Mouse (Mus musculus): ENCODE results near the gene Tnni3k. TPM values are rescaled to one million over a fixed set of nuclear protein-coding genes. Genes with fewer than 3 reads are reported as not detected.
A peak's percentile ranks its signal among the peaks of the same experiment; 100 is the strongest.

The Tnni3k gene
- polyA plus RNA-seq, 1 experiment from 2014 or later: 0.09 TPM

DNA sequence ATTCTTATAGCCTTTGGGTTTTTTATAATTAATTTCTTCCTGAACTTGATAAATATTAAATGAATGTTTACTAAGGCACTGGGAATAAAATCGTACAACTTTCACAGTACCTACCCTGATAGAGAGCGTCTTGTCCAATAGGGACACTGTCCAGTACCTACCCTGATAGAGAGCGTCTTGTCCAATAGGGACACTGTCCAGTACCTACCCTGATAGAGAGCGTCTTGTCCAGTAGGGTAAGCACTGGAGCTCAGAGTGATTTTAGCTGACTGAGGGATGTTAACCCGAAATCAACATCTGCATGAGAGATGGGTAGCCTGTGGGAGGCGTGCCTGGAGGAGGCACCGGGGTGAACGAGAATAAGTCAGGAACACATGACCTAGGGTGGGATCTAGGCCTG, 130.3 kb downstream of the Tnni3k start:
- WGBS: 91% methylated on average over 8 of the region's 8 CpGs
- Histone ChIP-seq H3K4me3 (no peak overlapping the region), H3K4me2 (no peak overlapping the region), H3K27ac (no peak overlapping the region), H3K9me3 (no peaks in the 10 kb centered on the region), H3K27me3 (replicated peaks) (no peaks in the 10 kb centered on the region), H3K4me1 (peaks cover 16% of the 10 kb centered on the region), H3K36me3 (replicated peaks) (no peaks in the 10 kb centered on the region), H3K9ac (no peak overlapping the region)
- no peak for ATAC-seq (replicated peaks)

GRCm38 (mm10) chr3:154915566-154915965, 139.6 kb downstream of the Tnni3k start:
- no peaks in the 10 kb centered on the region for H3K9me3 ChIP-seq
- WGBS: 81% methylated on average over 1 of the region's 1 CpGs
- no peaks in the 10 kb centered on the region; the same call in 1 of the 2 replicates for H3K4me1 ChIP-seq
- no peak overlapping the region for H3K27ac ChIP-seq
- H3K27me3 ChIP-seq (replicated peaks): no peaks in the 10 kb centered on the region
- no peak for ATAC-seq (replicated peaks)
- no peak overlapping the region for H3K9ac ChIP-seq
- no peak overlapping the region for H3K4me3 ChIP-seq
- no peak overlapping the region for H3K4me2 ChIP-seq
- H3K36me3 ChIP-seq (replicated peaks): no peaks in the 10 kb centered on the region

GRCm38 (mm10) chr3:154913641-154914040, 141.6 kb downstream of the Tnni3k start:
- Histone ChIP-seq H3K36me3 (replicated peaks) (no peaks in the 10 kb centered on the region), H3K4me1 (no peaks in the 10 kb centered on the region; the same call in 1 of the 2 replicates), H3K4me2 (no peak overlapping the region), H3K9ac (no peak overlapping the region), H3K9me3 (no peaks in the 10 kb centered on the region), H3K27ac (no peak overlapping the region), H3K27me3 (replicated peaks) (no peaks in the 10 kb centered on the region), H3K4me3 (no peak overlapping the region)
- ATAC-seq (replicated peaks): no peak; the same call in 1 of the 2 replicates
- 54% methylated on average over 6 of the region's 6 CpGs for WGBS

GRCm38 (mm10) chr3:154896737-154897136, 158.5 kb downstream of the Tnni3k start:
- H3K4me2 ChIP-seq: no peak overlapping the region
- no peaks in the 10 kb centered on the region for H3K27me3 ChIP-seq (replicated peaks)
- no peaks in the 10 kb centered on the region for H3K36me3 ChIP-seq (replicated peaks)
- 77% methylated on average over 7 of the region's 7 CpGs for WGBS
- H3K4me3 ChIP-seq: no peak overlapping the region
- H3K27ac ChIP-seq: no peak overlapping the region
- no peaks in the 10 kb centered on the region for H3K9me3 ChIP-seq
- no peak for ATAC-seq (replicated peaks)
- H3K9ac ChIP-seq: no peak overlapping the region
- no peaks in the 10 kb centered on the region for H3K4me1 ChIP-seq

- Histone ChIP-seq H3K4me1 (no peaks in the 10 kb centered on the region), H3K9ac (no peak overlapping the region), H3K4me3 (no peak overlapping the region), H3K27ac (no peak overlapping the region), H3K27me3 (replicated peaks) (no peaks in the 10 kb centered on the region), H3K9me3 (no peaks in the 10 kb centered on the region), H3K36me3 (replicated peaks) (no peaks in the 10 kb centered on the region), H3K4me2 (no peak overlapping the region)
- 91% methylated on average over 3 of the region's 3 CpGs for WGBS
- no peak for ATAC-seq (replicated peaks)
Measured at GRCm38 (mm10) chr3:154893225-154893624, 162.0 kb downstream of the Tnni3k start.

- Histone ChIP-seq H3K4me2 (peak overlapping the region; percentile 12; the same call in 1 of the 2 replicates), H3K27ac (no peak overlapping the region), H3K27me3 (replicated peaks) (no peaks in the 10 kb centered on the region), H3K9me3 (no peaks in the 10 kb centered on the region), H3K4me3 (no peak overlapping the region), H3K4me1 (peaks cover 10% of the 10 kb centered on the region; the same call in 1 of the 2 replicates), H3K9ac (no peak overlapping the region), H3K36me3 (replicated peaks) (no peaks in the 10 kb centered on the region)
- WGBS: 21% methylated on average over 5 of the region's 5 CpGs
- peak; percentile 82; the same call in 1 of the 2 replicates for ATAC-seq (replicated peaks)
Measured at GRCm38 (mm10) chr3:154885452-154885851, 169.8 kb downstream of the Tnni3k start.

DNA sequence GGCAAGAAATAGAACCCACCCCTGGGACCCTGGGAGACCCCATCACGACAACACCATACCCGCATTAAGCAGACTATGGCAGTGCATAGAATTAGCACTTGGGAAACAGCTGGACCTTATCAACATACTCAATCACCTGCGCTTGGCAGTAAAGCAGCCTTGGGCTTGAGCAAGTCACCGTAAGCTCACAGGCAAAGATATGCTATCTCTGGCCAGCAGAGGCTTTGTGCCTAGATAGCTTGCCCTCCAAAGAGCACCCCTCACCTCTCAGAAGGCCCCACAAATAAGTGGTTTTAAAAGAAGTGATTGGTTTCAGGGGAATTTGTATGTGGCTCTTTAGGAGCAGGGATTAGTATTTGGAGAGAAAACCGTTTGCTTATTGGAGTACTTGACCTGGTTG, 170.2 kb downstream of the Tnni3k start:
- Histone ChIP-seq H3K9me3 (no peaks in the 10 kb centered on the region), H3K36me3 (replicated peaks) (no peaks in the 10 kb centered on the region), H3K4me3 (no peak overlapping the region), H3K4me1 (peaks cover 10% of the 10 kb centered on the region; the same call in 1 of the 2 replicates), H3K27ac (no peak overlapping the region), H3K27me3 (replicated peaks) (no peaks in the 10 kb centered on the region), H3K4me2 (no peak overlapping the region), H3K9ac (no peak overlapping the region)
- WGBS: 36% methylated on average over 5 of the region's 5 CpGs
- peak; percentile 29; the same call in 1 of the 2 replicates for ATAC-seq (replicated peaks)

GRCm38 (mm10) chr3:154881428-154881986, 173.7 kb downstream of the Tnni3k start:
- H3K4me1 ChIP-seq: peaks cover 10% of the 10 kb centered on the region; the same call in 1 of the 2 replicates
- H3K9me3 ChIP-seq: no peaks in the 10 kb centered on the region
- no peaks in the 10 kb centered on the region for H3K36me3 ChIP-seq (replicated peaks)
- no peak overlapping the region for H3K4me2 ChIP-seq
- no peak overlapping the region for H3K27ac ChIP-seq
- no peak for ATAC-seq (replicated peaks)
- H3K4me3 ChIP-seq: no peak overlapping the region
- H3K9ac ChIP-seq: no peak overlapping the region
- no peaks in the 10 kb centered on the region for H3K27me3 ChIP-seq (replicated peaks)
- WGBS: 66% methylated on average over 2 of the region's 2 CpGs

DNA sequence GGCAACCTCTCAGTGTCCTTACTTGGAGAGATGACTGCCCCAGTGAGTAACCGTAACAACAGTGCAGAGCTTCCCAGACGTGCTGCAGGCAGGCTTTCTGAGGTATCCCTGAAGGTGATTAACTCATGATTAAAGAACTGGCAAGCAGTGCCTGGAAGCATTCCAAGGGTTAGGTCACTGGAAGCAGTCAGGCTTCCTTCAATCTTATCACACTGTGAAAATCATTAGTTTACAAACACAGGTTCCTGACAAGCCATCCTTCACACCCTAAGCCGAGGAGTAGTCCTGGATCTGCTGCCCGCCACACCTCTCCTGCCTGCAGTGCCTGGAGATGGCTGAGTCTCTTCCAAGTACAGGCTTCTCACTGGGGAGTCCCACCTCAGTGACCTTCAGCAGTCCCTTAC, 174.7 kb downstream of the Tnni3k start:
- Histone ChIP-seq H3K27ac (no peak overlapping the region), H3K9ac (no peak overlapping the region), H3K4me3 (no peak overlapping the region), H3K27me3 (replicated peaks) (no peaks in the 10 kb centered on the region), H3K9me3 (no peaks in the 10 kb centered on the region), H3K4me2 (no peak overlapping the region), H3K4me1 (peaks cover 8% of the 10 kb centered on the region; the same call in 1 of the 2 replicates), H3K36me3 (replicated peaks) (no peaks in the 10 kb centered on the region)
- ATAC-seq (replicated peaks): no peak
- 51% methylated on average over 4 of the region's 4 CpGs for WGBS

GRCm38 (mm10) chr3:154880108-154880507, 175.1 kb downstream of the Tnni3k start:
- 73% methylated on average over 5 of the region's 5 CpGs for WGBS
- H3K4me1 ChIP-seq: peaks cover 3% of the 10 kb centered on the region; the same call in 1 of the 2 replicates

DNA sequence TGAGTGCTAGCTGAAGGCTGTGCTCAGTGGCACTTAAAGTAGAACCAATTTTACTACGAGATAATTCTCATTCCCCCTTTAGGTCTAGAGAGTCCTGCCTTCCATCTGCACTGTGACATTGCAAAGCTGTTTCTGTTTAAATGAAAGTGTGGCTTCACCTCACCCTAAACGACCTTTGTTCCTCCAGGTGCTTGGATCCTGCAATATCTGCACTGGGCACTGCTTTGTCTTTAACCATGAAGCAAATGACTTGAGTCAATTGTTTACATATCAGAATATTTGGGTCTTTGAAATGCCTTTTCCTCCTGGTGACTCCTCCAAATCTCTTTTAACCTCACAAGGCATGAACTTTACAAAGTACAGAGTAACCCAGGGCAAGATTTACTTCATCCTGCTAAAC, 175.7 kb downstream of the Tnni3k start:
- Histone ChIP-seq H3K27ac (no peak overlapping the region), H3K9me3 (no peaks in the 10 kb centered on the region), H3K4me1 (peaks cover 3% of the 10 kb centered on the region; the same call in 1 of the 2 replicates), H3K27me3 (replicated peaks) (no peaks in the 10 kb centered on the region), H3K36me3 (replicated peaks) (no peaks in the 10 kb centered on the region), H3K9ac (no peak overlapping the region), H3K4me3 (no peak overlapping the region), H3K4me2 (no peak overlapping the region)
- 58% methylated on average over 2 of the region's 2 CpGs for WGBS
- no peak for ATAC-seq (replicated peaks)

More at GRCm38 (mm10) chr3:154880108-154880507, 175.1 kb downstream of the Tnni3k start:
- H3K27me3 ChIP-seq (replicated peaks): no peaks in the 10 kb centered on the region
- ATAC-seq (replicated peaks): no peak
- H3K4me3 ChIP-seq: no peak overlapping the region
- H3K27ac ChIP-seq: no peak overlapping the region
- no peaks in the 10 kb centered on the region for H3K9me3 ChIP-seq
- H3K9ac ChIP-seq: no peak overlapping the region
- no peak overlapping the region for H3K4me2 ChIP-seq
- H3K36me3 ChIP-seq (replicated peaks): no peaks in the 10 kb centered on the region

- H3K36me3 ChIP-seq (replicated peaks): no peaks in the 10 kb centered on the region
- H3K27me3 ChIP-seq (replicated peaks): no peaks in the 10 kb centered on the region
- ATAC-seq (replicated peaks): no peak
- no peak overlapping the region for H3K27ac ChIP-seq
- 97% methylated on average over 1 of the region's 1 CpGs for WGBS
- peaks cover 3% of the 10 kb centered on the region; the same call in 1 of the 2 replicates for H3K4me1 ChIP-seq
- no peak overlapping the region for H3K4me2 ChIP-seq
- no peak overlapping the region for H3K9ac ChIP-seq
- no peaks in the 10 kb centered on the region for H3K9me3 ChIP-seq
- H3K4me3 ChIP-seq: no peak overlapping the region
Measured at GRCm38 (mm10) chr3:154879080-154879479, 176.1 kb downstream of the Tnni3k start.

DNA sequence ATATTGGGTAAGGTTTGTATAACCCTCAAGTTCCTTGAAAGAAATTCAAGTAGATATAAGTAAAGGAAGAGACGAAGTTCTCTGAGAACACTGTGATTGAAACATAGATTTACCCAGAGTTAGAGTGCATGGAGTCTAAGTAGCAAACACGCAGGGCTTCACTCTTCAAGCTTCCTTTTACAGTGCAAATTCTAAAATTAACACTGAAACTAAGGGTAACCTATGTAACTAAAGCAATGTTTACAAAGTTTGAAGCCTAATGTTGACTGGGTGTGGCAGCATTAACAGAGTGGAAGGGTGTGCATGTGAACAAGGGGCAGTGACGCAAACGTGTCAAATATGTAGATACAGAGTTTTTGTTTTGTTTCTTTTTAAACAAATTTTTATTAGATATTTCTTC, 186.4 kb downstream of the Tnni3k start:
- no peak overlapping the region for H3K4me2 ChIP-seq
- no peaks in the 10 kb centered on the region for H3K36me3 ChIP-seq (replicated peaks)
- no peak for ATAC-seq (replicated peaks)
- H3K27ac ChIP-seq: no peak overlapping the region
- no peaks in the 10 kb centered on the region for H3K4me1 ChIP-seq
- no peaks in the 10 kb centered on the region for H3K27me3 ChIP-seq (replicated peaks)
- H3K9ac ChIP-seq: no peak overlapping the region
- H3K9me3 ChIP-seq: no peaks in the 10 kb centered on the region
- 92% methylated on average over 4 of the region's 4 CpGs for WGBS
- no peak overlapping the region for H3K4me3 ChIP-seq
